Mouse (Mus musculus): ENCODE measurements around the gene Oxt.
"Not testable (repeated sequence)": the region's sequence is repeated elsewhere in the genome, so short reads cannot be mapped to it uniquely, and the experiment has no call there.

DNA sequence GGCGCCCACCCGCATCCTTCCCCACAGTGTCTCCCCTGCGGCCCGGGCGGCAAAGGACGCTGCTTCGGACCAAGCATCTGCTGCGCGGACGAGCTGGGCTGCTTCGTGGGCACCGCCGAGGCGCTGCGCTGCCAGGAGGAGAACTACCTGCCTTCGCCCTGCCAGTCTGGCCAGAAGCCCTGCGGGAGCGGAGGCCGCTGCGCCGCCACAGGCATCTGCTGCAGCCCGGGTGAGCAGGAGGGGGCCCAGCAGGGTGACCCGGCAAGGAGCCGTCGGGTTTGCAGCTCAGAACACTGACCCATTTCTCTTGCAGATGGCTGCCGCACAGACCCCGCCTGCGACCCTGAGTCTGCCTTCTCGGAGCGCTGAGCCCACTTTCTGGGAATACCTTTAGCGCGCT lies 591 bp downstream of the Oxt start:
- not testable (repeated sequence) for TF ChIP-seq POLR2A, CTCF (IDR thresholded peaks at IDR 0.05; ENCODE audit: extremely low read depth, insufficient read depth, low read length)

All from cortical plate, adult 2 months (tissue).